Mouse (Mus musculus) stomach, postnatal 0 days (tissue): ENCODE measurements around the gene Vav3.

Source experiments
- CTCF ChIP-seq: IDR thresholded peaks from 2 replicates; pipeline ENCODE4 v1.5.1; 2016; ENCODE audit warnings: antibody characterized with exemption, low read depth, mild to moderate bottlenecking, moderate library complexity
- EP300 ChIP-seq: optimal IDR thresholded peaks from 2 replicates; pipeline ENCODE3; 2016; ENCODE audit warnings: antibody characterized with exemption

DNA sequence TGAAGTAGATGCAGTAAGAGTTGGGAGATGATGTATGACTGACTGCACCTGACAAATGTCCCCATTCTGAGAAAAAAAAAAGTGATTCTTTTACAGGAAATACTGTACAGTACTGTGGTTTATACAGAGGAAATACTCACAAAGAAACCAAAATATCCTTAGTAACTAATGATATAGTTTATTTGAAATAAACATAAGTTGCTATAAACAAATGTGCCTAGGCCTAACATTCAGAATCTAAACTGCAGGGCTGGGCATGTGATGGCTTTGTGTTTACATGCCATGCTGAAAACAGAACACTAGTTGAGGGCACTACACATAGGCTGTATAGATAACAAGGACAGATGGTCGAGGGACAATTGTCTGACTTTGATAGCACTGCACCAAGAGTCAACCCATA, 114.2 kb downstream of the Vav3 start:
- TF ChIP-seq CTCF: no peak
- no peak for TF ChIP-seq EP300
